Mouse (Mus musculus) heart, embryonic 10.5 days (tissue): ENCODE data around the gene Cacna1e. TPM values are rescaled to one million over a fixed set of nuclear protein-coding genes. Genes with fewer than 3 reads are reported as not detected.
A peak's percentile ranks its signal among the peaks of the same experiment; 100 is the strongest.

Experiments
- DNase-seq: peaks from one replicate; pipeline ENCODE4 v3.0.0-alpha.2; 2017; ENCODE audit warnings: low spot score
- H3K27ac ChIP-seq: fragments of 300-500 bp; sonication (generic); 2 replicates; pipeline ENCODE4 v1.5.1; 2016; ENCODE audit warnings: mild to moderate bottlenecking
- H3K27me3 ChIP-seq: fragments of 300-500 bp; sonication (generic); 2 replicates; pipeline ENCODE4 v1.6.1; 2016; ENCODE audit warnings: mild to moderate bottlenecking; ENCODE audit not compliant: poor library complexity, insufficient read depth, severe bottlenecking
- H3K36me3 ChIP-seq: fragments of 300-500 bp; sonication (generic); 2 replicates; pipeline ENCODE4 v1.6.1; 2016; ENCODE audit warnings: mild to moderate bottlenecking, moderate library complexity
- H3K4me1 ChIP-seq: fragments of 300-500 bp; sonication (generic); 2 replicates; pipeline ENCODE4 v1.6.1; 2016; ENCODE audit warnings: mild to moderate bottlenecking
- H3K4me3 ChIP-seq: fragments of 300-500 bp; sonication (generic); 2 replicates; pipeline ENCODE4 v1.5.1; 2016; ENCODE audit warnings: mild to moderate bottlenecking, moderate library complexity
- H3K9me3 ChIP-seq: fragments of 300-500 bp; sonication (generic); 2 replicates; pipeline ENCODE4 v1.6.1; 2016; ENCODE audit warnings: mild to moderate bottlenecking, moderate library complexity
- WGBS: fragments of 180-500 bp; shearing (Covaris S2); methylation state at CpG from one replicate; pipeline ENCODE4 v1.1.7; 2016; 5-methylcytosine and 5-hydroxymethylcytosine counted together
- polyA plus RNA-seq: library from polyadenylated mRNA; unstranded; fragments of >200 nt; fragmentation: Nextera tagmentation; extraction: Ambion mirVana; gene quantifications from 2 replicates; pipeline ENCODE4 v1.2.1, GENCODE M21; 2016

The Cacna1e gene
- polyA plus RNA-seq, 1 experiment from 2014 or later: 0.20 TPM

GRCm38 (mm10) chr1:154416384-154417155 is 467.7 kb downstream of the Cacna1e start:
- peak; percentile 72 for DNase-seq
- Histone ChIP-seq H3K27ac (no peak overlapping the region), H3K27me3 (no peaks in the 10 kb centered on the region), H3K4me3 (no peak overlapping the region), H3K4me1 (peaks cover 9% of the 10 kb centered on the region; the same call in 1 of the 2 replicates), H3K36me3 (no peaks in the 10 kb centered on the region), H3K9me3 (no peaks in the 10 kb centered on the region)
- 54% methylated on average over 20 of the region's 20 CpGs for WGBS

DNA sequence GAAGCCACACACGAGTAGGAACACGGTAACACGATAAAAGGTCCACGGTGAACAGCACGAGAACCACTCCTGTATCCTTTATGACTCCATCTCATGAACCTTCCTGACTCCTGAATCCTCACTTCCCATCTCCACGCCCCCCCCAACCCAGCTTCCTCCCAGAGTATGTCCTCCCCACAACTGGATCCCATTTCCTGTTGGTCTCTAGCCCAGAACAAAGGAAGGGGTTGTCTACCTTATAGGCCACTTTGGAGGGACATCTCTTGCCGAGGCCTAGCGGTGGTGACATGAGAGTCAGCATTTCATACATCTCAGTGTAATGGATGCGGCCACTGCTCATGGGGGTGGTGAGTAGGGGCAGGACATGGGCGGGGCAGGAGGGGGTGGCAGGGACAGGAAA is 468.5 kb downstream of the Cacna1e start:
- Histone ChIP-seq H3K27me3 (no peaks in the 10 kb centered on the region), H3K4me3 (no peak overlapping the region), H3K27ac (no peak overlapping the region), H3K4me1 (peaks cover 9% of the 10 kb centered on the region; the same call in 1 of the 2 replicates), H3K36me3 (no peaks in the 10 kb centered on the region), H3K9me3 (no peaks in the 10 kb centered on the region)
- 81% methylated on average over 10 of the region's 10 CpGs for WGBS
- peak; percentile 58 for DNase-seq

DNA sequence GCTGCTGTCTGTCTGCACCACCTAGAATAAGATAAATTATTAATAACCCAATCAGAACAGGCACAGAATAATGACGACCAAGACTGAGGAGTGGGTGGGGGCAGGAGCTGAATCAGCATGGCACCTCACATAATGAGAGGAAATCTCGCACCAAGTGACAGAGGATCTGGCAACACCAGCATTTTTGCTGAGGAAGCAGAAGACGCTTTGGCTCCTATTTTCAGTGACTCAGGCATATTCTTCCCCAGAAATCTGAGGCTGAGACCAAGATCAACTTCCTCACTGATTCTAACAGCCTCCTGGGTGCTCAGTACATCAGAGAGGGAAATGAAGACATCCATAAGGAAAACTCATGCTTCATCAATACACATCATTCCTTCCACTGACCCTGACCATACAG is 471.2 kb downstream of the Cacna1e start:
- no peaks in the 10 kb centered on the region for H3K36me3 ChIP-seq
- peak; percentile 38 for DNase-seq
- no peak overlapping the region for H3K27ac ChIP-seq
- no peak overlapping the region for H3K4me3 ChIP-seq
- WGBS: 58% methylated on average over 3 of the region's 3 CpGs
- H3K27me3 ChIP-seq: no peaks in the 10 kb centered on the region
- H3K9me3 ChIP-seq: no peaks in the 10 kb centered on the region
- peaks cover 9% of the 10 kb centered on the region; the same call in 1 of the 2 replicates for H3K4me1 ChIP-seq

DNA sequence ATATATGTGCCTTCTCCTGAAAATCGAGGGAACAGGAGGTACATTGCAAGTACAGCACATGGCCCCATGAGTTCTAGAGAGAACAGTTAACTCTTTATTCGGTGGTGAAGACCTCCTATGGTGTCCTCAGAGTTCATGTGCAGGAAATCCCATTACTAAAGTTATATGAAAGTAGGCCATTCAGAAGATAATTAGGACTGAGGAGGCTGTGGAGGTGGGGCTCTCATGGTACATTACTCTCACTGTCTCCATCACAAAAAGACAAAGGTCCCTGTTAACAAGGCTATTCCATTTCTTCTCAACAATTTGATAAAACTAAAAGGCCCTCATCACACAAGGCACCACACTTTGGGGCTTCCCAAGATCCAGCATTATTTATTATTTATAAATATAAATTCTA is 475.2 kb downstream of the Cacna1e start:
- H3K27ac ChIP-seq: no peak overlapping the region
- no peaks in the 10 kb centered on the region for H3K9me3 ChIP-seq
- H3K4me1 ChIP-seq: no peaks in the 10 kb centered on the region
- no peaks in the 10 kb centered on the region for H3K36me3 ChIP-seq
- no peak overlapping the region for H3K4me3 ChIP-seq
- no peaks in the 10 kb centered on the region for H3K27me3 ChIP-seq
- no peak for DNase-seq
- WGBS: 72% methylated on average over 2 of the region's 2 CpGs

GRCm38 (mm10) chr1:154391979-154392378 is 492.3 kb downstream of the Cacna1e start:
- WGBS: 82% methylated on average over 6 of the region's 6 CpGs

More at GRCm38 (mm10) chr1:154391979-154392378, 492.3 kb downstream of the Cacna1e start:
- no peaks in the 10 kb centered on the region for H3K9me3 ChIP-seq
- H3K27ac ChIP-seq: no peak overlapping the region
- no peak overlapping the region for H3K4me3 ChIP-seq
- no peak for DNase-seq
- H3K36me3 ChIP-seq: no peaks in the 10 kb centered on the region
- H3K4me1 ChIP-seq: no peaks in the 10 kb centered on the region
- no peaks in the 10 kb centered on the region for H3K27me3 ChIP-seq

Other genes starting within 250 kb of the Cacna1e start
- gene Ier5, start 215.1 kb upstream of the Cacna1e start, polyA plus RNA-seq: 3.4 and 8.6 TPM in 2 replicates